Mouse (Mus musculus) midbrain, embryonic 14.5 days (tissue): ENCODE data around the gene Olfr585. TPM values are rescaled to one million over a fixed set of nuclear protein-coding genes. Genes with fewer than 3 reads are reported as not detected.
A peak's percentile ranks its signal among the peaks of the same experiment; 100 is the strongest.

Experiments used
- ATAC-seq: fragments of 200-750 bp; cut with Nextera tagmentation; 2 replicates; pipeline ENCODE4 v1.8.0; 2017; ENCODE audit warnings: moderate number of reproducible peaks, moderate library complexity; ENCODE audit not compliant: low FRiP score, low TSS enrichment
- DNase-seq: peaks from one replicate; pipeline ENCODE4 v3.0.0-alpha.2; 2015
- H3K27ac ChIP-seq: fragments of 300-500 bp; sonication (generic); replicated peaks from 2 replicates; pipeline ENCODE4 v1.5.1; 2014; ENCODE audit warnings: mild to moderate bottlenecking, low read depth, low read length, moderate library complexity
- H3K27me3 ChIP-seq: fragments of 300-500 bp; sonication (generic); 2 replicates; pipeline ENCODE4 v1.6.1; 2014; ENCODE audit warnings: low read length, control low read depth, mixed read lengths; ENCODE audit not compliant: control insufficient read depth, insufficient read depth
- H3K36me3 ChIP-seq: fragments of 300-500 bp; sonication (generic); 2 replicates; pipeline ENCODE4 v1.6.1; 2014; ENCODE audit warnings: low read length, control low read depth; ENCODE audit not compliant: control insufficient read depth, insufficient read depth
- H3K4me1 ChIP-seq: fragments of 300-500 bp; sonication (generic); 2 replicates; pipeline ENCODE4 v1.6.1; 2014; ENCODE audit warnings: mild to moderate bottlenecking, antibody characterized with exemption, low read length, control low read depth; ENCODE audit not compliant: control insufficient read depth, insufficient read depth
- H3K4me2 ChIP-seq: fragments of 300-500 bp; sonication (generic); 2 replicates; pipeline ENCODE4 v1.6.1; 2014; ENCODE audit warnings: mild to moderate bottlenecking, low read length, moderate library complexity
- H3K4me3 ChIP-seq: fragments of 300-500 bp; sonication (generic); replicated peaks from 2 replicates; pipeline ENCODE4 v1.5.1; 2014; ENCODE audit warnings: low read depth, low read length
- H3K9ac ChIP-seq: fragments of 300-500 bp; sonication (generic); replicated peaks from 2 replicates; pipeline ENCODE4 v1.6.1; 2014; ENCODE audit warnings: mild to moderate bottlenecking, low read length, moderate library complexity
- H3K9me3 ChIP-seq: fragments of 300-500 bp; sonication (generic); 2 replicates; pipeline ENCODE4 v1.6.1; 2016; ENCODE audit warnings: low read length, control low read depth, mixed read lengths; ENCODE audit not compliant: control insufficient read depth
- WGBS: fragments of 180-500 bp; shearing (Covaris S2); extraction: QIAGEN DNeasy Blood & Tissue Kit; methylation state at CpG from one replicate; pipeline ENCODE4 v1.1.7; 2014; 5-methylcytosine and 5-hydroxymethylcytosine counted together
- polyA plus RNA-seq: library from polyadenylated mRNA; unstranded; fragments of >200 nt; fragmentation: Nextera tagmentation; extraction: Ambion mirVana; gene quantifications from 2 replicates; pipeline ENCODE4 v1.2.1, GENCODE M21; 2014

Gene Olfr585
- not detected in 2 replicates for polyA plus RNA-seq

DNA sequence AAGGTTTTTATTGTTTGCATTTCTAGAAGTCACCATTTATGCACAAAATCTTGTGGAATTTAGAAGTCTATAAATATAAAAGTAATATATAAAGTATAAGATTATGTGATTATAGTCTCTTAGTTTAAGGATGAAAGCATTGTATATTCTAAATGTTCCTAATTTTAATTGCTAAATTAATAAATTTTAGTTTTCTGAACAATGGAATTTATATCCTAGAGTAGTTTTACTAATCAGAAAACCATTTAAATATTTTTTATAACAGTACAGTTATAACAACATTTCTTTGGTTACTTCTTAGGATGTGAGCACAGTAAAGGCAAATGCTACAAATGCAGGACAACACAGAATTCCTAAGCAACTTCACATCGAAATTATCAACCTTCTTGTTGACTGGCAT is at the start of gene Olfr585:
Olfr585 (plus strand) TSS at position 301 of the 400 bp plus-strand sequence.
- no peak for ATAC-seq

DNA sequence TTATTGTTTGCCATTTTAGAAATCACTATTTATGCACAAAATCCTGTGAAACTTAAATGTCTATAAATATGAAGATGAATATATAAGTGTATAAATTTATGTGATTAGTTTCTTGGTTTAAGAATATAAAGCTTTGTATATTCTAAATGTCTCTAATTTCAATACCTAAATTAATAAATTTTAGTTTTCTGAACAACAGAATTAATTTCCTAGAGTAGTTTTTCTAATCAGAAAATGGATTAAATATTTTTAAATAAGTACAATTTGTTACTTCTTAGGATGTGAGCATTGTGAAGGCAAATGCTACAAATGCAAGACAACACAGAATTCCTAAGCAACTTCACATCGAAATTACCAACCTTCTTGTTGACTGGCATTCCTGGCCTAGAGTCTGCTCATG is 46.5 kb upstream of the Olfr585 start, which contains the start of gene Olfr583:
Olfr583 (plus strand) TSS at position 301 of the 400 bp plus-strand sequence.
- Histone ChIP-seq H3K27me3 (no peaks in the 10 kb centered on the region), H3K27ac (no peak within 1 kb of the TSS), H3K4me1 (no peaks in the 10 kb centered on the region), H3K4me2 (no peak within 1 kb of the TSS), H3K36me3 (no peaks in the 10 kb centered on the region), H3K9ac (no peak within 1 kb of the TSS), H3K9me3 (no peaks in the 10 kb centered on the region; the same call in 1 of the 2 replicates), H3K4me3 (no peak within 1 kb of the TSS)
- no peak for ATAC-seq
- DNase-seq: no peak
- 97% methylated on average over 1 of the region's 1 CpGs for WGBS

More for the DNA sequence above, at the start of gene Olfr585:
- H3K4me1 ChIP-seq: no peaks in the 10 kb centered on the region
- no peak within 1 kb of the TSS for H3K4me3 ChIP-seq
- DNase-seq: no peak
- H3K4me2 ChIP-seq: no peak within 1 kb of the TSS
- H3K9me3 ChIP-seq: no peaks in the 10 kb centered on the region
- H3K27me3 ChIP-seq: no peaks in the 10 kb centered on the region
- H3K27ac ChIP-seq: no peak within 1 kb of the TSS
- H3K36me3 ChIP-seq: no peaks in the 10 kb centered on the region
- 80% methylated on average over 1 of the region's 1 CpGs for WGBS
- no peak within 1 kb of the TSS for H3K9ac ChIP-seq

DNA sequence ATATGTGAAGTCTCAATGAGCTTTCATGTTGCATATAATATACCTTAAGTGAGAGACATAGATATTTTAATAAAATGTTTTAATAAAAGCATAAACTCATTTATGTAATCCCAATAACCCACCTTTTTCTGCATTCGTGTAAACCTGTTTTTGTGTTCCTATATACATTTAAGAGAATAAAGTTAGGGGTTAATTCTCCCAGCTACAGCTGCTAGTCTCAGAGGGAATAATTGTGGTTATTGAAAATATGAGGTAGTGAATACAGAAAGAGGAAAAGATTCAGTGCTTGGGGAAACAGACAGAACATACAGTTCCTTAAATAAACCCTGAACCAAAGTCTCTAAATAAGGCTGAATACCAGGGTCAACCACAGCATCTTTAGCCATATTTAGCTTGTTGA is 15.9 kb upstream of the Olfr585 start, which contains the start of gene Olfr584:
Olfr584 (plus strand) TSS at position 301 of the 400 bp plus-strand sequence.
- H3K9me3 ChIP-seq: no peaks in the 10 kb centered on the region; the same call in 1 of the 2 replicates

DNA sequence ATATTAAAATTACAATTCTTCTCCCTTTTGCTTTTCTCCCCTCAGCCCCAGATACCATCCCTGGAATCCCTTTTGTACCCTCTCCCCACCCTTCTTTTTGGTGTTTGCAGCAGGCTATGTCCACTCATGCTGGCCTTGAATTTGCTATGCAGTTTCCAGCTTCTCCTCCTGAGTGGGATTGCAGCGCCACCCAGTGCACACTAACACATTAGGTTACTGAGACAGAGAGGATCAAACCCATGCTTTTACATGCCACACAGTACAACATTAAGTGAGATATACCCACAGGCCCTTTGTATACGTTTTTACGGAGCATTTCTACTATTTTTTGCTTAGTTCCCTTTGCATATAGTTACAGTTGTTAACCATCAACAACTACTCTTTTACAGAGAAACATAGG is 21.9 kb downstream of the Olfr585 start:
- peak; percentile 7 for DNase-seq
- WGBS: 54% methylated on average over 3 of the region's 3 CpGs
- Histone ChIP-seq H3K27ac (no peak overlapping the region), H3K4me2 (no peak overlapping the region), H3K4me1 (no peaks in the 10 kb centered on the region), H3K36me3 (no peaks in the 10 kb centered on the region), H3K27me3 (no peaks in the 10 kb centered on the region), H3K9me3 (no peaks in the 10 kb centered on the region), H3K9ac (no peak overlapping the region), H3K4me3 (no peak overlapping the region)
- ATAC-seq: no peak; the same call in 1 of the 2 replicates

More for the DNA sequence above, 15.9 kb upstream of the Olfr585 start, which contains the start of gene Olfr584:
- no peaks in the 10 kb centered on the region for H3K27me3 ChIP-seq
- ATAC-seq (no peak), DNase-seq (no peak)
- no peak within 1 kb of the TSS for H3K27ac ChIP-seq
- H3K4me1 ChIP-seq: no peaks in the 10 kb centered on the region
- WGBS: 90% methylated on average over 1 of the region's 1 CpGs
- H3K36me3 ChIP-seq: no peaks in the 10 kb centered on the region
- H3K4me2 ChIP-seq: no peak within 1 kb of the TSS
- no peak within 1 kb of the TSS for H3K9ac ChIP-seq
- H3K4me3 ChIP-seq: no peak within 1 kb of the TSS

DNA sequence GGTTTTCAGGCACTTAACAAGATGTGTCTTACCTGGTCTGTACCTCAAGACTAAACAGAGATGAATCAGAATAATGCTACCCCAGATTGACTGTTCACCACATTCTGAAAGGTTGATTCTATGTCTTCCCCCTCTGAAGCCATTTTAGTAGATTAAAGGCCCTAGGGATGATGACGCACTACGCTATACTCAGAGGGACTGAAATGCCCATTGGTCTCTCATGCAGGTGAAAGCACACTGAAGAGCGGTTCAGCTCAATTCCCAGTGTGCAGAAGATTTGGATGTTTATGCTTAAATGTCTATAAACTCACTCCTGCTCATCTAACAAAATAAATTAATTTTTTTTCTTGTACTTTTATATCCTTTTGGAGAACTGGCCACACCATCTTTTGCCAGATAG is 28.0 kb downstream of the Olfr585 start, which contains the start of gene Olfr586:
Olfr586 (minus strand) TSS at position 101 of the 400 bp plus-strand sequence.
- Histone ChIP-seq H3K9me3 (no peaks in the 10 kb centered on the region), H3K9ac (no peak within 1 kb of the TSS), H3K4me1 (no peaks in the 10 kb centered on the region), H3K27ac (no peak within 1 kb of the TSS), H3K4me3 (no peak within 1 kb of the TSS), H3K27me3 (no peaks in the 10 kb centered on the region), H3K36me3 (no peaks in the 10 kb centered on the region), H3K4me2 (no peak within 1 kb of the TSS)
- no peak for ATAC-seq
- no peak for DNase-seq
- 93% methylated on average over 3 of the region's 3 CpGs for WGBS

DNA sequence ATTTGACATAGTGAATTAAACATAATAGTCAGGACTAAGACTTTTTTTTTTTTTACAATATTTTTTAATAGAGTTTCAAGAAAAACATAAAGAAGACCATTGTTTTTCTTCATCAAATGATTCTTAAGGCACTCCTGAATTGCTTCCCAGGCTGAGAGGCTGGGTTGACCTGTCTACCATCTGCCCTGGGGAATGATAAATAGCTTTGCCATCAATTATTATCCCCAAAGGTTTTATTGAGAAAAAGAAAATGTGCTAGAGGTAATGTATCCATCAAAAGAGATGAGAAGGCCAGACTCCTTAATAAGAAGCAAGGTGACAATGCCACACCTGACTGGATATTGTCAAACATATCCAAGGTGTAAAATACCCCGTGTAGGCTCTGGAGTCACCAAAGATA is 43.1 kb downstream of the Olfr585 start, which contains the start of gene Olfr588-ps1:
Olfr588-ps1 (plus strand) TSS at position 301 of the 400 bp plus-strand sequence.
- Histone ChIP-seq H3K27me3 (no peaks in the 10 kb centered on the region), H3K36me3 (no peaks in the 10 kb centered on the region), H3K4me2 (no peak within 1 kb of the TSS), H3K4me1 (no peaks in the 10 kb centered on the region), H3K27ac (no peak within 1 kb of the TSS), H3K9me3 (no peaks in the 10 kb centered on the region), H3K4me3 (no peak within 1 kb of the TSS), H3K9ac (no peak within 1 kb of the TSS)
- ATAC-seq: no peak
- DNase-seq: no peak
- 83% methylated on average over 1 of the region's 1 CpGs for whole genome bisulfite sequencing

Other genes with a start within 250 kb of the Olfr585 start
- gene Olfr566, start 239.0 kb upstream of the Olfr585 start, polyA plus RNA-seq: not detected in 2 replicates
- not detected in 2 replicates for gene Olfr568, start 220.6 kb upstream of the Olfr585 start, polyA plus RNA-seq
- not detected in 2 replicates for gene Olfr569, start 206.8 kb upstream of the Olfr585 start, polyA plus RNA-seq
- gene Olfr570, start 203.1 kb upstream of the Olfr585 start, polyA plus RNA-seq: not detected in 2 replicates
- gene Olfr571, start 180.2 kb upstream of the Olfr585 start, polyA plus RNA-seq: not detected in 2 replicates
- not detected in 2 replicates for gene Olfr572, start 173.3 kb upstream of the Olfr585 start, polyA plus RNA-seq
- not detected in 2 replicates for gene Olfr573-ps1, start 155.1 kb upstream of the Olfr585 start, polyA plus RNA-seq
- gene Olfr574, start 149.3 kb upstream of the Olfr585 start, polyA plus RNA-seq: not detected in 2 replicates
- not detected in 2 replicates for gene Olfr575, start 138.9 kb upstream of the Olfr585 start, polyA plus RNA-seq
- not detected in 2 replicates for gene Olfr576, start 135.1 kb upstream of the Olfr585 start, polyA plus RNA-seq
- gene Olfr577, start 121.8 kb upstream of the Olfr585 start, polyA plus RNA-seq: not detected in 2 replicates
- not detected in 2 replicates for gene Olfr578, start 108.4 kb upstream of the Olfr585 start, polyA plus RNA-seq
- gene Olfr582, start 59.7 kb upstream of the Olfr585 start, polyA plus RNA-seq: not detected in 2 replicates
- gene Olfr583, start 46.4 kb upstream of the Olfr585 start, polyA plus RNA-seq: not detected in 2 replicates
- not detected in 2 replicates for gene Olfr584, start 15.8 kb upstream of the Olfr585 start, polyA plus RNA-seq
- not detected in 2 replicates for gene Olfr586, start 27.9 kb downstream of the Olfr585 start, polyA plus RNA-seq
- not detected in 2 replicates for gene Olfr588-ps1, start 43.2 kb downstream of the Olfr585 start, polyA plus RNA-seq
- not detected in 2 replicates for gene Olfr589, start 58.6 kb downstream of the Olfr585 start, polyA plus RNA-seq
- gene Olfr591, start 80.6 kb downstream of the Olfr585 start, polyA plus RNA-seq: not detected in 2 replicates
- gene Olfr592, start 87.1 kb downstream of the Olfr585 start, polyA plus RNA-seq: not detected in 2 replicates
- gene Olfr593, start 114.1 kb downstream of the Olfr585 start, polyA plus RNA-seq: not detected in 2 replicates
- gene Olfr594, start 119.3 kb downstream of the Olfr585 start, polyA plus RNA-seq: not detected in 2 replicates
- not detected in 2 replicates for gene Usp17ld, start 154.8 kb downstream of the Olfr585 start, polyA plus RNA-seq
- not detected in 2 replicates for gene Olfr596, start 207.9 kb downstream of the Olfr585 start, polyA plus RNA-seq
- gene Olfr597, start 218.6 kb downstream of the Olfr585 start, polyA plus RNA-seq: not detected in 2 replicates
- not detected in 2 replicates for gene Olfr598, start 225.8 kb downstream of the Olfr585 start, polyA plus RNA-seq
- not detected in 2 replicates for gene Olfr599, start 238.2 kb downstream of the Olfr585 start, polyA plus RNA-seq